In the genomic region with DNA sequence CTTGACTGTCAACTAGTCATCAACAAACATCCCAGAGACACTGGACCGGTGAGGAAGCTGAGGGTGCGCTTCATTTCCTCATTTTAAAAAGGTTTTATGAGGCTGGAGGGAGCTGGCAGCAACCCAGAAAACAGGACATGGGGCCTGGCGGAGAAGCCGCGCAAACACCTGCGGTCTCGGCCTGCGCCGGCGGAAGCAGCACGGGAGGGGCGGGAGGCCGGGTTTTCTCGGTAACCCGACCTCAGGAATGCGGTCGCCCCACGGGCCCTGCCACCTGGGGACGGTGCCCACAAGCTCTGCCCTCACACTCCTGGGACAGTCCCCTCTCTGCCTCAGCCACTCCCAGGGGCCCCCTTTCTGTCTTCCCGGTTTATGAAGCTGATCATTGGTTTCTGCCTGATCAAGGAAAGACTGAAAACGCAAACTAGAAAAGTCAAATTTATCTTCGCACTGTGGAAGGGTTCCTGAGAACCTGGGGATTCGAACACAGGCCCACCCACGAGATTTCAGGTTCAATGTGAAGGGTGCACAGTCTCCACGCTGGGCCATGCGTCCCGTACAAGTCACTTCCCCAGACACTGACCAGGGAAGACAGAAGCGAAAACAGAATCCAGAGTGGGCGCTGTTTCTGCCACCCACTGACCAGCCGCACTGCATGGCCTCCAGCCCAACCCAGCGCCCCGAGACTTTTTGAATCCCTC, we compare ENCODE assay signal across 8 mouse cellular contexts. TPM values are rescaled to one million over a fixed set of nuclear protein-coding genes. Genes with fewer than 3 reads are reported as not detected.
DNase-seq lines count a peak whose midpoint lies in the region; ATAC-seq and TF ChIP-seq lines count a peak whose summit lies in the region.

No protein-coding gene starts in this region.

- 0 out of 2 replicates have a peak overlapping the region, but pooled peaks have one; percentile 53 for H3K4me2 ChIP-seq in midbrain, embryonic 13.5 days (replicated peaks)
- no peak overlapping the region for H3K4me2 ChIP-seq in midbrain, embryonic 14.5 days (ENCODE audit: low read length)
- peak overlapping the region; percentile 51 for H3K4me2 ChIP-seq in limb, embryonic 14.5 days (replicated peaks; ENCODE audit: low read depth, low read length, severe bottlenecking)
- H3K4me2 ChIP-seq in neural tube, embryonic 13.5 days = peak overlapping the region; percentile 16; the same call in 1 of the 2 replicates

- no peak for DNase-seq in midbrain, embryonic 14.5 days
- DNase-seq in heart, postnatal 10 days = peak; percentile 66 to 68
- no peak for DNase-seq in limb, embryonic 14.5 days (ENCODE audit: low spot score)
- DNase-seq in adipocyte (ENCODE audit: low spot score) = no peak
- DNase-seq in ovary, postnatal 10 days (ENCODE audit: low spot score) = no peak

- H3K27ac ChIP-seq in midbrain, embryonic 13.5 days = no peak overlapping the region
- H3K27ac ChIP-seq in midbrain, embryonic 14.5 days (replicated peaks; ENCODE audit: low read depth, low read length) = no peak overlapping the region
- H3K27ac ChIP-seq in limb, embryonic 14.5 days (replicated peaks; ENCODE audit: low read depth, low read length) = peak overlapping the region; percentile 94
- peak overlapping the region; percentile 99 for H3K27ac ChIP-seq in neural tube, embryonic 13.5 days (replicated peaks)

- H3K9me3 ChIP-seq in midbrain, embryonic 13.5 days = no peaks in the 10 kb centered on the region
- no peaks in the 10 kb centered on the region for H3K9me3 ChIP-seq in midbrain, embryonic 14.5 days (ENCODE audit: control insufficient read depth, low read length)
- no peaks in the 10 kb centered on the region for H3K9me3 ChIP-seq in limb, embryonic 14.5 days (ENCODE audit: control insufficient read depth, low read length)
- H3K9me3 ChIP-seq in neural tube, embryonic 13.5 days = no peaks in the 10 kb centered on the region

- H3K27me3 ChIP-seq in midbrain, embryonic 13.5 days = no peaks in the 10 kb centered on the region
- no peaks in the 10 kb centered on the region for H3K27me3 ChIP-seq in midbrain, embryonic 14.5 days (ENCODE audit: control insufficient read depth, insufficient read depth, low read length)
- H3K27me3 ChIP-seq in limb, embryonic 14.5 days (ENCODE audit: control insufficient read depth, insufficient read depth, low read length) = no peaks in the 10 kb centered on the region
- no peaks in the 10 kb centered on the region for H3K27me3 ChIP-seq in neural tube, embryonic 13.5 days

- intact Hi-C loops in heart, postnatal 10 days (cut with DNase I) = no loop called here

- no peaks in the 10 kb centered on the region for H3K36me3 ChIP-seq in midbrain, embryonic 13.5 days
- no peaks in the 10 kb centered on the region for H3K36me3 ChIP-seq in midbrain, embryonic 14.5 days (ENCODE audit: control insufficient read depth, insufficient read depth, low read length)
- H3K36me3 ChIP-seq in limb, embryonic 14.5 days (ENCODE audit: control insufficient read depth, insufficient read depth, low read length) = no peaks in the 10 kb centered on the region
- no peaks in the 10 kb centered on the region for H3K36me3 ChIP-seq in neural tube, embryonic 13.5 days

- TF ChIP-seq POLR2A in limb, embryonic 14.5 days (IDR thresholded peaks at IDR 0.05; ENCODE audit: borderline replicate concordance, extremely low read depth, insufficient read depth, insufficient read length) = no peak

- WGBS in midbrain, embryonic 13.5 days = 42% methylated on average over 32 of the region's 32 CpGs
- WGBS in midbrain, embryonic 14.5 days = 41% methylated on average over 32 of the region's 32 CpGs
- 20% methylated on average over 28 of the region's 32 CpGs for WGBS in limb, embryonic 14.5 days
- WGBS in neural tube, embryonic 13.5 days = 27% methylated on average over 32 of the region's 32 CpGs

- no peak for ATAC-seq in midbrain, embryonic 13.5 days
- ATAC-seq in midbrain, embryonic 14.5 days (ENCODE audit: low FRiP score, low TSS enrichment) = no peak
- peak; percentile 19 for ATAC-seq in common myeloid progenitor, adult 5-6 weeks (replicated peaks; ENCODE audit: low read depth, poor library complexity, severe bottlenecking)
- ATAC-seq in limb, embryonic 14.5 days (ENCODE audit: low FRiP score, low read depth) = no peak
- ATAC-seq in neural tube, embryonic 13.5 days (ENCODE audit: low read depth) = no peak

- no peak overlapping the region for H3K4me3 ChIP-seq in midbrain, embryonic 13.5 days (replicated peaks)
- H3K4me3 ChIP-seq in midbrain, embryonic 14.5 days (replicated peaks; ENCODE audit: low read depth, low read length) = no peak overlapping the region
- no peak overlapping the region for H3K4me3 ChIP-seq in limb, embryonic 14.5 days (replicated peaks; ENCODE audit: low read length)
- no peak overlapping the region for H3K4me3 ChIP-seq in neural tube, embryonic 13.5 days

- no peak overlapping the region for H3K9ac ChIP-seq in midbrain, embryonic 13.5 days (replicated peaks)
- no peak overlapping the region for H3K9ac ChIP-seq in midbrain, embryonic 14.5 days (replicated peaks; ENCODE audit: low read length)
- 0 out of 2 replicates have a peak overlapping the region, but pooled peaks have one; percentile 5 for H3K9ac ChIP-seq in limb, embryonic 14.5 days (ENCODE audit: low read depth, low read length, severe bottlenecking)
- H3K9ac ChIP-seq in neural tube, embryonic 13.5 days = no peak overlapping the region

- peaks cover 48% of the 10 kb centered on the region for H3K4me1 ChIP-seq in midbrain, embryonic 13.5 days (replicated peaks)
- peaks cover 32% of the 10 kb centered on the region for H3K4me1 ChIP-seq in midbrain, embryonic 14.5 days (ENCODE audit: control insufficient read depth, insufficient read depth, low read length)
- H3K4me1 ChIP-seq in limb, embryonic 14.5 days (ENCODE audit: control insufficient read depth, insufficient read depth, low read length) = peaks cover 40% of the 10 kb centered on the region
- peaks cover 51% of the 10 kb centered on the region for H3K4me1 ChIP-seq in neural tube, embryonic 13.5 days (replicated peaks)

RNA-seq across cellular contexts. Expression of a gene that starts 3.3 kb away (rescaled TPM):
- polyA plus RNA-seq in midbrain, embryonic 13.5 days (2015; fragmentation: Nextera tagmentation; extraction: Ambion mirVana) = 65.1 and 97.7 TPM in 2 replicates
- 104 and 119 TPM in 2 replicates for polyA plus RNA-seq in midbrain, embryonic 14.5 days (2014; fragmentation: Nextera tagmentation; extraction: Ambion mirVana)
- 54.4 and 58.2 TPM in 2 replicates for total RNA-seq in common myeloid progenitor, adult 5-6 weeks (2017)
- total RNA-seq in heart, postnatal 10 days (2021) = 100 to 1,000 TPM; 178 to 214 TPM
- polyA plus RNA-seq in limb, embryonic 14.5 days (2012; rRNA removed) = 218 and 287 TPM in 2 replicates
- polyA plus RNA-seq in limb, embryonic 14.5 days (2014; fragmentation: Nextera tagmentation; extraction: Ambion mirVana) = 115 and 119 TPM in 2 replicates
- 108 and 112 TPM in 2 replicates for polyA plus RNA-seq in neural tube, embryonic 13.5 days (2015; fragmentation: Nextera tagmentation; extraction: Ambion mirVana)

RNA-seq across cellular contexts. Expression of a gene that starts 7.8 kb away (rescaled TPM):
- 0.07 and 0.08 TPM in 2 replicates for polyA plus RNA-seq in midbrain, embryonic 13.5 days (2015; fragmentation: Nextera tagmentation; extraction: Ambion mirVana)
- polyA plus RNA-seq in midbrain, embryonic 14.5 days (2014; fragmentation: Nextera tagmentation; extraction: Ambion mirVana) = 0.05 TPM in 2 replicates
- 0.05 TPM in 1 of 2 replicates, not detected in the other for total RNA-seq in common myeloid progenitor, adult 5-6 weeks (2017)
- total RNA-seq in heart, postnatal 10 days (2021) = under 1 TPM in 1 of 2 experiments, not detected in 1; 0.07 TPM
- polyA plus RNA-seq in limb, embryonic 14.5 days (2012; rRNA removed) = 0.04 and 0.08 TPM in 2 replicates
- 0.10 TPM in 1 of 2 replicates, not detected in the other for polyA plus RNA-seq in limb, embryonic 14.5 days (2014; fragmentation: Nextera tagmentation; extraction: Ambion mirVana)
- 0.08 and 0.17 TPM in 2 replicates for polyA plus RNA-seq in neural tube, embryonic 13.5 days (2015; fragmentation: Nextera tagmentation; extraction: Ambion mirVana)

RNA-seq across cellular contexts. Expression of a gene that starts 22.4 kb away (rescaled TPM):
- polyA plus RNA-seq in midbrain, embryonic 13.5 days (2015; fragmentation: Nextera tagmentation; extraction: Ambion mirVana) = 176 and 201 TPM in 2 replicates
- polyA plus RNA-seq in midbrain, embryonic 14.5 days (2014; fragmentation: Nextera tagmentation; extraction: Ambion mirVana) = 175 and 201 TPM in 2 replicates
- 129 and 163 TPM in 2 replicates for total RNA-seq in common myeloid progenitor, adult 5-6 weeks (2017)
- 10 to 100 TPM; 82.8 to 94.1 TPM for total RNA-seq in heart, postnatal 10 days (2021)
- 172 and 182 TPM in 2 replicates for polyA plus RNA-seq in limb, embryonic 14.5 days (2012; rRNA removed)
- polyA plus RNA-seq in limb, embryonic 14.5 days (2014; fragmentation: Nextera tagmentation; extraction: Ambion mirVana) = 247 and 256 TPM in 2 replicates
- 214 and 215 TPM in 2 replicates for polyA plus RNA-seq in neural tube, embryonic 13.5 days (2015; fragmentation: Nextera tagmentation; extraction: Ambion mirVana)

RNA-seq across cellular contexts. Expression of a gene that starts 22.9 kb away (rescaled TPM):
- polyA plus RNA-seq in midbrain, embryonic 13.5 days (2015; fragmentation: Nextera tagmentation; extraction: Ambion mirVana) = not detected in 2 replicates
- polyA plus RNA-seq in midbrain, embryonic 14.5 days (2014; fragmentation: Nextera tagmentation; extraction: Ambion mirVana) = not detected in 2 replicates
- not detected in 2 replicates for total RNA-seq in common myeloid progenitor, adult 5-6 weeks (2017)
- total RNA-seq in heart, postnatal 10 days (2021) = not detected
- not detected in 2 replicates for polyA plus RNA-seq in limb, embryonic 14.5 days (2012; rRNA removed)
- not detected in 2 replicates for polyA plus RNA-seq in limb, embryonic 14.5 days (2014; fragmentation: Nextera tagmentation; extraction: Ambion mirVana)
- polyA plus RNA-seq in neural tube, embryonic 13.5 days (2015; fragmentation: Nextera tagmentation; extraction: Ambion mirVana) = not detected in 2 replicates

RNA-seq across cellular contexts. Expression of a gene that starts 28.1 kb away (rescaled TPM):
- 0.15 and 0.28 TPM in 2 replicates for polyA plus RNA-seq in midbrain, embryonic 13.5 days (2015; fragmentation: Nextera tagmentation; extraction: Ambion mirVana)
- polyA plus RNA-seq in midbrain, embryonic 14.5 days (2014; fragmentation: Nextera tagmentation; extraction: Ambion mirVana) = 0.24 TPM in 1 of 2 replicates, not detected in the other
- 0.09 TPM in 1 of 2 replicates, not detected in the other for total RNA-seq in common myeloid progenitor, adult 5-6 weeks (2017)
- total RNA-seq in heart, postnatal 10 days (2021) = 1 to 10 TPM; 2.0 to 4.0 TPM
- 0.38 TPM in 2 replicates for polyA plus RNA-seq in limb, embryonic 14.5 days (2012; rRNA removed)
- not detected in 2 replicates for polyA plus RNA-seq in limb, embryonic 14.5 days (2014; fragmentation: Nextera tagmentation; extraction: Ambion mirVana)
- polyA plus RNA-seq in neural tube, embryonic 13.5 days (2015; fragmentation: Nextera tagmentation; extraction: Ambion mirVana) = 0.18 and 0.26 TPM in 2 replicates

Comparison
In these comparisons a context has a peak if more than half of its experiments do, and no peak if none do; other contexts are left out.
1. H3K27ac ChIP-seq: peak in limb, embryonic 14.5 days (single experiment) and neural tube, embryonic 13.5 days (single experiment); none in midbrain, embryonic 13.5 days (single experiment) and midbrain, embryonic 14.5 days (single experiment).
2. DNase-seq: peak in heart, postnatal 10 days (2 of 2); none in midbrain, embryonic 14.5 days (single experiment), limb, embryonic 14.5 days (single experiment), adipocyte (single experiment) and ovary, postnatal 10 days (single experiment).